Mouse (Mus musculus) adipocyte (in vitro differentiated cells): ENCODE measurements at regions not wholly inside any gene's neighbourhood (a gene's known extent, or its start where the extent isn't known, plus 50 kb on each side); places are given as distances from the start of the nearest gene placed in this dataset.

Experiments used
- DNase-seq: peaks from one replicate; pipeline ENCODE4 v3.0.0-alpha.2; 2016; ENCODE audit warnings: low spot score

DNA sequence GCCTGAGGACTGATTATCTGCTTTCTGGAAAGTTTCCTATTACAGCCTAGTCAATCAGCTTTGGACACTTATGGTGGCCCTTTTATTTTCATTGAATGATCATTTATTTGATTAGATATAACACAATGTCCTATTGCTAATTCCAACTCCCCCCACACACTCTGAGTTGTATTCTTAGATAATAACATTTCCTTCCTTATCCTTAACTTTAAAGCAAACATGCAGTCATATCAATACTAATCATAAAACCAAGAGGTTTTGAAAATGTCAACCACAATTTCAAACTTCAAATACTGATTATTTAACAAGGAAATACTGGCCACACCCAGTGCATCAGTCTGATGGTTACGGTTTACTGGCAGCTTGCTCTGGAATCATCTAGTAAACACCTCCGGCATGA, 237.1 kb upstream of the Mmadhc start:
- no peak for DNase-seq

DNA sequence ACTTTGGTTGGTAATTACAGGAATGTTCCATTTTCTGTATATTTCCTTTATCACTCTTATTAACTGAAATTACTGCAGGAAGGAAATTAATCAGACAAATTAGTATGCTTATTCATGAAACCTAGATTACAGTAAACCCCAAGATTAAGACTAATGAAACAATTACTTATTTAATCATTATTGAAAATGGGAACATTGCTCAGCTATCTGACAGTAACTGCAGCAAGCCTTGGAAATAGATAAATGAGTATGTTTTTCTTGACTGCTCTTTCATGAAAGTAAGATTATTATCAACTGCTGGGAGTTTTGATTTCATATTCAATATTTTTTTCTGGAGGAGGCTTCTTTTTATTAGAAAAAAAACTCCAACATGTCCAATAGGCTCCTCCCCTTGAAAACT, 230.8 kb upstream of the Mmadhc start:
- no peak for DNase-seq

DNA sequence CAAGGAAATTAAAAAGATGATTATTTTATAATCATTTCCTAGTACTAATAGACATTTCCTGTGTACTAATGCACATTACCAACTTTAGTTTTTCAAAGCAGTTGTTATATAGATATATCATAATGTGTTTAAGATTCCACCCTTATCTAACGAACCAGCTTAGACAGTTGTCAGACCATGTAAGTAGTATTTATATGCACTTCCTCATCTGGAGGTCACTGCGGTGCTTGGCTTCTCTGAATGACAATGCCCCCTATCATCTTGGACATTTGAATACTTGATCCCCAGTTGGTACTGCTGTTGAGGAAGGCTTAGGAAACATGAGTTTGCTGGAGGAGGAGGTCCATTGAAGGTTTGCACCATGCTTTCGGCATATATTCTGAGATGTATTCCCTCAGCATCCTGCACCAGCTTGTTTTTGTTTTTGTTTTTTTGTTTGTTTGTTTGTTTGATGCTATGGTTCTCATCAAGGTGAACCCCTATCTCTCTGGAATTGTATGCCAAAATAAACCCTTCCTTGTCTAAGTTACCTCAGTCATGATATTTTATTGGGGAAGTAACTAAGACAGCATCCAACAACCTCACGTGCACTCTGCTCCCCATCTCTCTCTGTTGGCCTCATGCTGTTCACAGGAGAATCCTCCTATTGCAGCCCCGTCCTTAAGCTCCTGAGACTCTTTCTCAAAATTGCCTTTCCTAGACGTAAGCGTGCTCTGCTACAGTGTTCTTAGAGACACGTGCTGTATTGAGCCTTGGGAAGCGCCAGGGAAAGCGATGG, 228.4 kb upstream of the Mmadhc start:
- DNase-seq = no peak

DNA sequence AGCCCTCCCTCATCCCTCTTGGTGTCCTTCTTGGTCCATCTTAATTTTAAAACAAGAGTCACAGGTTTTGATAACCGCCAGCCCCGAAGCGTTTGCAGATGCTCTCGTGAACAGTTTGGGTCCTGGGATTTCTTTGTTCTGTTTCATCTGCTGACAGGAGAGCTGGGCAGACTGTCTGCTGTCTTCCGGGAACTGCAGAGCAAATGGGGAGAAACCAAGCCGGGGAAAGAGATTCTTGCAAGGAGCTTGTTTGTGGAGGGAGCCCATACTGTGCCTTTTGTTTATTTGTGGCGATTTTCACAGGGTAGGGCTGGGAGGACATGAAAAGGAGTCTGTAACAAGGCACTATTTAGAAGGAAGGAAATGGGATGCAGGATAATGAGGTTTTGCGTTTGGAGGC, 223.6 kb upstream of the Mmadhc start:
- DNase-seq = no peak

DNA sequence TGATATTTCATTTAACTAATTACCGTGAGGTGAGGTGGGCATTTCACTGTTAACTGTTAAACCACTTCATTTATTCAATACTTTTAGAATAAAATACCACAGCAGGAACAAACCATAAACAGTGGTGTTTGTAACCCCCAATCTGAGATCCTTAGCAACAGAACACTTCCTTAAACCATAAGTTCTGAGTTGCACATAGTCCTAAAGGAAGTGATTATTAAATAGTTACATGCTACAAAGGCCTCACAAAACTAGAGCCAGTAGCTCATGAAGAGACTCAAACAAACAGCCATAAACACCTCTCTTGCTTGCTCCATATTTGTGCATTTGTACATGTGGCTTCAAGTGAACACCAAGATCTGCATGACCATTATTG, 222.5 kb upstream of the Mmadhc start:
- DNase-seq = no peak

DNA sequence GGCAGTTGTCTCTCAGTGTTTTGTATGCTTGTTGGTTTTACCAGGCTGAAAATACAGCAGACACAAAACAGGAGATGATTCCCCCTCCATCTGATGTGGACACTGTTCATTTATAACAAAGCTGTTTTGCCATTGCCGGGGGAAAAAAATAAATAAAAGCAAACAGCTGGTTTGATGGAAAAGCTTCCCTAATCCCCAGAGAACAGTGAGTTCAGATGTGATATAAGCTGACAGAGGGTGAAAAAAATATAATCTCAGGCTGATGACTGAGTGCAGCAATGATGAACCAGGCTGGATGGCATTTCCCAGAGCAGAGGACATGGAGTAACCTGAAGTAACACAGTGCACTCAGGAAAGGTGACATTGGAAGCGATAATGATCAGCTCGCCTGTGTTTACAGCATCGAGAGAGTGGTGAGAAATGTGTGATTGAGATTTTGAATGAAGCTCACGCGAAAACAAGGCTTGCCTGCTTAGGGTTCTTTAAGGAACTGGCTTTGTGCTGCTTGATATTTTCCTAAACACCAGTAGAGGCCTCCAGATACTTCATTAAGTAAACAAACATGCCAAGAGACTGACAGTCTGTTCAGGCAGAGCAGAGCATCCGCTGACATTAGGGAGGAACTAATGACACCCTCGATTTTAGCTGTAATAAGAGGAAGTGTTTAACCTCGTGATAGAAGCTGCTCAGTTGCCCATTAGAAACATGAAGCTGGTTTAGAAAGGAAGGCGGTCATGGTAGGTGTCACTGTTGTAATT, 221.9 kb upstream of the Mmadhc start:
- peak; percentile 30 for DNase-seq

DNA sequence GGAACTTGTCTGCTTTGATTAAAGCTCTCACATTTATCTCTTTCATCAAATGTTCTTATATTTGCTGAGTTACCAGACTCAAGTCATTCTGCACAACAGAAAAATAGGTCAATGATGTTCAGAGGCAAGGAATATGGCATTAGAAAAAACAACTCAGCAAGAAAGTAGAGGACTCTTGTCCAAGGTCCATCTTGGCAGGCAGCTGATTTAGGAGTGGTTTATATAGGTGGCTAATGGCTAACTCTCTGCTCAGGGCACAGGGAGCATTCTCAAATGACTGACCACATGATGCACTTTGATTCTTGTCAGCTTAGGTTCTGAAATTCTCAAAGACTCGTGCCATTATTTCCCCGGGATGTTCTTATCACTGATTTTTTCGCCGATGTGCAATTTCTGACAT, 216.7 kb upstream of the Mmadhc start:
- no peak for DNase-seq

DNA sequence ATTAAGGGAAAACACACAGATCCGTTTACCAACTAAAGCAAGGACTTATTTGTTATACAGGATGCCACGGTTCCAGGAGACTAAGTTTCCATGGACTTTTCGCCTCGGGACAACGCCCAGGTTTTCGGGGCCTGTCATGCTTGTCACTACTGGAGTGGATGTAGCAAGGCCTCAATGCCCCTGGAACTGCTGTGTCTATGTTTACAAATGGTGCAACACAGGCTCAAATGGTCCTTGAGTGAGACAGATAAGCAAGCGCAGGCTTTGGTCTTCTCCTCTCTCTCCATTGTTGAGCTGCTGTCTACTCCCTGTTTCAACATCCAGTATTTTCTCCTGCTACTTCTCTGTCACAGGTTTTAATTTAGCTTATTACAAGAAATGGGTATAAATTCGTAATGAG, 202.1 kb upstream of the Mmadhc start:
- DNase-seq = no peak

DNA sequence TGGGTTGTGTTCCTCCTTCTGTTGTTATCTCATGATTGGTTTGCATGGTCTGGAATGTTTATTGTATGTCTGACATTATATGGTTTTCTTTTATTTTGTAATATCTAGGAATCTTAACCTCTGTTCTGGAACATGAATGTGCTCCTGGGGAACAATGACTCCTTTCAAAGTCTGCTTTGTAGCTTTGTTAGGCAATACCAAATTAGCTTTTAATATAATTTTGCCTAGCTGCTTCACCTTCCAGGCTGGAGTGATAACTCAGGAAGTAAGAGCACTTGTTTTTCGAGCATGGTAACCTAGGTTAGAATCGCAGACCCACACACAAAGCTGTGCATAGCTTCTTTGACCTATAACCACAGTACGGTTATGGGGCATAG, 199.4 kb upstream of the Mmadhc start:
- DNase-seq = no peak

DNA sequence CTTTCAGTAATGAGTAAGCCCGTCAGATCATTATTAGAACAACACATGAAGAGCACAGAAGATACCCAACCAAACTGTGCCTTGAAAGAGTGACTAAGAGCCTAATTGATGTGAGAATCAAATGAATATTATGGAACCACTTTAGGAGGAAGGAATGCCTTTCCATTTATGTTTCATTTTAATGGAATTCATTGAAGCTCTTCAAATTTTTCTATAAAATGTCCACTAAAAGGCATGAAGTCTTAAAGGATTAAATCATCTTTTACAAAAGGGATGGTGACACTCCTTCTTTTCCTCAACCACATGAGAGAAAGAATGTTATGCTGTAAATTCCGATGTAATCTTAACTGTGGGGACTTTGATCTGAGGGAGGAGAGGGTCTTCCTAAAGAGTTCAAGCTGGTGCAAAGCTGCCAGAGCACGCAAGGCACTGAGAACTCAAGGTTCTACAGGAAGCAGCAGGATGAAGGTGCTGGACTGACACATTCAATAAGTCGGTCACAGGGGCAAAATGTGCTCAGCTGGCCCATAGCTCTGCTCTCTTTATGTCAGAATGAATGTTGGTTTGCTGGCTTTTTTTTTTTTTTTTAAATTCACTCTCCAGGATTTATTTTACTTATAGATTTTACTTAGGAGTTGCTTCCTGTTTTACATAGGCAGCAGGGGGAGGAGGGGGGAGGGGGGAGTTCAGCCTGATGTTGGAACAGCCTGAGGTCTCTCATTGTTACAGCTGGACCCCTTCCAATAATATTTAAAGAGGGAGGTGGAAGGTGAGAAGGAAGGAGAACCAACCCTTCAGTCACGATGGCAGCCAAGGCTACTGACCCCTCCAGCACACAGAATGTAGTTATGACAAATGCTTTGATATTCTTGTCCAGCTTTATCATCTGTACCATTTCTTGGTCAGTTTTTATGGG, 198.8 kb upstream of the Mmadhc start:
- no peak for DNase-seq

DNA sequence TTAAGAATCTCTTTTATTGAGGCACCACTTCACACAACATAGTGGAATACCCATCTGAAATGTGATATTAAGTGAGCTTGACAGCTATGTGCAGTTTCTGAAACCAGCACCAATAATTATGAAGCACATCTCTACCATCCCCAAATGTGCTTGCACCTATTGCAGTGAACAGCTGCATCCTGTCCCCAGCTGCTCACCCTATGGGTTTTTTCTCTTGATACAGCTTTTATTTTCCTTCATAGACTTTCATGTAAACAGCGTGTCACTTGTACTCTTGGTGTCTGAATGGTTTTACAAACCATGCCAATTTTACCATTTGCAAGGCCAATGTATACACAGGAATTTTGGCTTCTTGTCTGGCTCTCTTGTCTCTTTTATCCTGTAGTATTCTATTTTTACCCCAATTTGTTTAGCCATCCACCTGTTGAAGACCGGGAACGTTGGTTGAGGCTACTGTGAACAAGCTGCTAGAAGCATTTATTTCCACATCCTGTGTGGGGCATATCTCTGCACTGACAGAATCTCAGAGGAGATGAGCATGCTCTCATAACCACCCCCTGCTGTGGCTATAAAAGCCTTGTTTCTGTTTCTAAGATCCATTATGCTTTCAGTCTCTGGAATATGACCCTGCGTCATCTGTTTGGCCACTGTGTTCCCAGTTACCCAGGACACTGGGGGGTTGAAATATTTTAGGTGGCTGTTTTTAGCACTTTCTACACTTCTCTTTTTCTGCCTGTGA, 197.2 kb upstream of the Mmadhc start:
- no peak for DNase-seq

DNA sequence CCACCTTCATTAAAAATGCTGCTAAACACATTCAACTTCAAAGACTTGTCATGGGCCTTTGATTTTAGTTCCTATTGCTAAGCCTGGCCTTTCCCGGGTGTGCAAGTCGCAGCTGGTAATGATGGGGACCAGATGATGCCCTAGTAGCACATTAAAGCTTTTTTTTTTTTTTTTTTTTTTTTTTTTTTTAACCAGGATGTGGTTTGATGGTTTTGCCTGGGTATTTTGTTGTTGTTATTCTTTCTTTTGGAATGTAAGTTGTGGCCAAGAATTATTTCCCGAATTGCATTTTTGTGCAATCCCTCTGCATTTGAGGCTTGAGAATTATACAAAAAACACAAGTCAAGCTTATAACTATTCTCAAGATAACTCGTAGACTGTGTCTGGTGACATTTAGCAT, 167.2 kb upstream of the Mmadhc start:
- peak; percentile 43 for DNase-seq

DNA sequence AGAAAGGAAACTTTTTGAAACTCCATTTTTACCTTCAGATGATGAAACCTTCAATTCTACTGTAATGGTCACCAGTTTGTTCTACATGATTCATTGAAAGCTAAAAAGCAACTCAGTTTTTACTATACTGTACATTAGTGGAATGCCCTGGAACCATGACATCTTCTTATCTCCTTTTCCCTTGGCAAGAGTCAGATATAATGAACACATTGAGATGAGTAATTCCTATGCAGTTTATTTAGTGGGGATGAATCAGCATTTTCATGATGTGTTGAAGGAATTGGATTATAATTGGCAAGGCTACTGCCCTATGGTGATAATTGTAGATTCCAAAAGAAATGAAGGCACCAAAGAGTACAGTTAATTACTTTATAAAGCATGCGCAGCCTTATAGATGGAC, 165.8 kb upstream of the Mmadhc start:
- DNase-seq = no peak

DNA sequence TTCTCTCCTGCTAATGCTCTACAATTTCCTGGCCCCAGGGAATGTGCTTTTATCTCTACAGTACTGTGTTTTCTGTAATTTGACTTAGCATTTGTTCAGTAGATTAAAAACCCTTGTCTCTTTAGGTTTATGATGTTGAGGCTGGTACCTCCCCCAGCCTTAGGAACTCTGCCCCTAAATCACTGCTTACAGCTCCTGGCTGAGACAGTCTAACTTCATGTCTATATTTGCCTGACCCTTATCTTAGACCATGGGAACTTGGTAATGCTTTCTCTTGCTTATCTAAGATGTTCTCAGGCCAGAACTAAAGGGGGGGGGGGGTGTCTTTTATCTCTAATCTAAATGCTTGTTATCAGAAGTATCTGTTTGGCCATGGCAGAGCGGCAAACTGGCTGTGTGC, 160.1 kb upstream of the Mmadhc start:
- DNase-seq = no peak

DNA sequence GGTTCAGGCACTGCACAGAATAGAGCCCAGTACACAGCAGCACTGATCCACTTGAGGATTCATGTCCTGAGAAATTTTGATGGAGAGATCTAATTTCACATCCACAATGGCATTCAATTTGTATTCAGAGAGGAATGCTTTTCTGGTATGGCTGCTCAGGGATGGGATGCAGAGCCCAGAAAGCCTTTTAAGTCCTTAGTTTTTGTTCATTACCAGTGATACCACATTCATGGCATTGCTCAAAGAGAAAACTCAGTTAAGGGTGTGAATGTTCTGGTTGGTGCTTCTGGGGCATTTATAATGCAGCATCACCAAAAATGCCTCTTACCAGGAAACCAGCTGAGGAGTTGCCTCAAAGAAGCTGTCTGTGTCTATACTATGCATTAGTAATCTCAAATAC, 151.5 kb upstream of the Mmadhc start:
- DNase-seq = no peak

DNA sequence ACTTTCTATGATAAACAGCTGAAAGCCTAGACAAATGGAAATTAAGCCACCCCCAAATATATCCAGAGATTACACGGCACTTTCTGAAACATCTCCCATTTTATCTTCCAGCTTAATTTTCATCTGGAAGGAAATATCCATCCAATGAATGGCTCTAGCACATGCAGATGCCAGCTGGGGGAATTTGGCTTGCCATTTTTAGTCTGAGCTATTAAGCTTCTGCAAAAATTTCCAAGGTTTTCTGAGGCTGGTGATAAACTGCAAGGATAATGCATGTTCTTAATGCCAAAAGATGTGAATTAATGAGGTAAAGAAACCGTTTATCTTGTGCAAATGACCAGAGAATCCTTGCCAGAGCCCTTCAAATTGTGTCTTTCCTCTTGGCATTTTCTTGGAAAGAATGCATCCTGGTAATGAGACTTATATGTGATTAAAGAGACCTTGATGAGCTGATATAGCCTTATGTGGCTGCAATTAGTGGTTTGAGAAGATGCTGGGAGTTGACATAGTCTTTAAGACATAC, 149.4 kb upstream of the Mmadhc start:
- no peak for DNase-seq

DNA sequence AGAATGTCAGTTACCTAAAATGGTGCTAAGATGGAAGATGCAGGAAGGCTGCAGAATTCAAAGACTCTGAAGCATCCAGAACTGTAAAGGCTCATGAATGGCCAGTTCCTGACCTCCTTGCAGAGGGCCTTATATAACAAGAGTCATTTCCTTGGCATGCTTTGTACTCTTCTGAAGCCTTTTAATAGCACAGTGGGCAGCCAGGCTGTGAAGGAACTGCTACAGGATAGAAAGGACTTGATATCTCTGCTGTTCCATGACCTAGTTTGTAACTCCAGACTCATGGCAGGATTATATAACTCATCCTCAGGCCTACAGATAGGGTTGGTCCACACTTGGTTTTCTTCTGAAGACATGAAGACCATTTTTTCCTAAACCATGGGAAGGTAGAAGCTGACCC, 143.7 kb upstream of the Mmadhc start:
- DNase-seq = no peak

DNA sequence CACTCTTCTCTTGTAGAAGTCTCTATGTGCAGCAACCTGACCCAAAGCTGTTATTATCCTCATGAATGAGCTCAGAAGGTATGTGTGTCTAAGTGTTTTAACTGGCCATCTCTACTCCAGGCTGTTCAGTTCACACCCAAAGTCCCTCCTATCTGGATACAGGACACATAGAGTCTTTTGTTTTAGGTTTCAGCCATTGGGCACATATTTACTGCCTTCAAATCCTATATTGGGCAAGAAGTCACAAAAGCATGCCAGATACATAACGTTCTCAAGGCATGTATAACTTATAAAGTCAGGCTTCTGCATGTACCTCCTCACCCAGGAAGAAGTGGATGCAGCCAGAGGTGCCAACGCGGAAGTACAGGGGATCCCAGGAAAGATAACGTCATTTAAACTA, 136.6 kb upstream of the Mmadhc start:
- no peak for DNase-seq

DNA sequence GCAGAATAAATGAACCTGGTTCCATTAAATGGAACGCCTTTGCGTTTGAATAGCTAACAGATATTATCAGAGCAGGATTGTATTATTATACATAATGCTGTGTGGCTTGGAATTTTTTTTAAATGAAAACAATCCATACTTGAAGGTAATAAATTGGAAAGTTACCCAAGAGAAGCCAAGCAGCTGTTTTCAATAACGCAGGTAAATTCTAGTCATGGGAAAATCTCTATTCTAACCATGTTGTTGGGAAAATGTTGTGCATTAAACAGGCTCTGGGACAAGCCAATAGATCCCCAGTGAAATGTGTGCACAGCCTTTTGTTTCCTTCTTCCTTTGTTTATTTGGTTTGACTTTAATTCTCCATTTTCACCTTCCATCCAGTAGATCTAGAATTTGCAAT, 128.6 kb upstream of the Mmadhc start:
- DNase-seq = no peak

DNA sequence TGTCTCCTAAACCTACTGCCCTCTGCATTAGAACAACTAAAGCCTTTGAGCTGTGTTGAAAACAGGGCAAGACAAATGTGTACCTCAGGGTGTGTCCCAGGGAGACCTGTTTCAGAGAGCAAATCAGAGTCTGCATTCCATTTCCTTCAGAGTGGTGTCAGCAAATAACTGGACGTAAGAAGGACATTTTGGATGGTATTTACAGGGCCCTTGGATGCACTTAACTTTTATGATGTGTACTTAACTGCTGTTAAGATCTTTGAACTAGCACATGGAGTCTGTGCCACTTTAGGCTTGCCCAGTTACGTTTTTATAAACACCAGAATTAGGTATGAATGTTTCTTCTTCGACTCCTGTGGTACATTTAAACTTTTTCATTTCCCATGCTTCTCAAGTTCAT, 123.0 kb upstream of the Mmadhc start:
- no peak for DNase-seq

DNA sequence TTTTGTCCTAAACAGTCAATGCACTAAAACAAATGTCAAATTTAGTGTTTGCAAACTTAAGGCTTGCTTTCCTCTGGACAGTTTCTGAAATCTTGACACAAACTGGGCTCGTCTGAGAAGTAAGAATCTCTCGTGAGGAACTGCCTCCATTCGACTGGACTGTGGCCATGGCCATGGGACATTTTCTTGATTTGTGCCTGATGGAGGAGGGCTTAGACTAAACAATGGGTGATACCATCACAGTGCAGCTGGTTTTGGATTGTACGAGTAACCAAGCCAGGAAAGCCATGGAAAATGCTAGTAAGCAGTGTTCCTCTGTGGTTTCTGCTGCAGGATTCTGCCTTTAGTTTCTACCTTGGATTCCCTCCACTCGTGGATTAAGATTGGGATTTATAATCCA, 121.0 kb upstream of the Mmadhc start:
- no peak for DNase-seq

DNA sequence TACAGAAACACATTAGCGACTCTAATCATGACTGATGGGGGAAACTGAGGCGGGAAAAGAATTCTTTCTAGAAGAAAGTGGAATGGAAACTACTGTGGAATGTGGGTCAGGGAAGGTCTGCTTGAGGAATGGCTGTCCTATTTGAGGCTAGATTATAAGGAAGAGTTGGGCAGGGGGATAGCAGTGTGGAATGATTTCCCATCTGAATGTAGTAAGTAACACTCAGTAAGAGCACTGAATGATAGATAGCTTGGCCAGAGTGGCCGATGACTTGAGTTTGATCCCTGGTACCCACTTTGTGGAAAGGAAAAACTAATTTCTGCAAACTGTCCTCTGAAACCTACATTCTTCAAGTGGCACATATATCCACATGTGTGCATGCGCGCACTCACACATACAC, 120.5 kb upstream of the Mmadhc start:
- no peak for DNase-seq
